Mouse (Mus musculus): Measurements from ENCODE around the gene Prkab2. TPM values are rescaled to one million over a fixed set of nuclear protein-coding genes. Genes with fewer than 3 reads are reported as not detected.
A peak's percentile ranks its signal among the peaks of the same experiment; 100 is the strongest.

Prkab2 gene
- total and polyA plus RNA-seq, 3 experiments = 3.3 to 7.0 TPM; not detected in 1

DNA sequence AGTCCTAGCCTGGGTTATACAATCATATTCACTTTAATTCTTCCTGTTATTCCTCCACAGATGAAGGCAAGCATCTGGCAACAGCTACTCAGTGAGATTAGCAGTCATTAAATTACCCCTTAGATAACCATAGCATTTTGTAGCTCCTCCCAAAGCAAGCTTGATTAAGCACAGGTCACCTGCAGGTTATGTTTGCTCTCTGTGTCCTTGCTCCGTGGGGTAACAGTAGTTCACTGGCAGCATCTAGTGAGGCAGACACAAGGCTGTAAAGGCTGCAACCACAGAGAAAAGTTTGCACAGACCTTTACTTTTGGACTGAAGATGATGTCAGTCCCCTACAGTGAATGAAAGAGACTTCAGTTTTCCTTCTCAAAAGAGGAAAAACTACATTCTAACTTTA is 42.8 kb upstream of the Prkab2 start:
- H3K4me1 ChIP-seq (ENCODE audit: control insufficient read depth in 1 of 2, insufficient read depth in 2 of 2, low read length in 2 of 2) = peaks cover 3 to 10% of the 10 kb centered on the region in 2 experiments; a peak in 3 of 4 replicates
- no peaks in the 10 kb centered on the region; the same call in 1 of the 2 replicates for H3K79me2 ChIP-seq (ENCODE audit: control insufficient read depth, insufficient read depth, low read length, poor library complexity)
- H3K9ac ChIP-seq (ENCODE audit: control insufficient read depth, low read depth, low read length, poor library complexity, severe bottlenecking) = no peak overlapping the region
- H3K36me3 ChIP-seq (ENCODE audit: control insufficient read depth in 1 of 2, insufficient read depth in 2 of 2, low read length in 2 of 2) = peaks cover 0 to 9% of the 10 kb centered on the region in 2 experiments; a peak in 2 of 4 replicates
- peaks cover 6% of the 10 kb centered on the region in 2 experiments; a peak in 3 of 4 replicates for H3K27me3 ChIP-seq (ENCODE audit: control insufficient read depth in 1 of 2, insufficient read depth in 2 of 2, low read length in 2 of 2)
- TF ChIP-seq GATA1 (IDR thresholded peaks at IDR 0.05; ENCODE audit: low read depth, low read length) = 0 out of 2 replicates have a peak, but pooled peaks have one; percentile 18
- TF ChIP-seq E2F4 (IDR thresholded peaks at IDR 0.05; ENCODE audit: borderline replicate concordance, low read depth, low read length) = no peak
- H3K27ac ChIP-seq (ENCODE audit: control insufficient read depth, low read depth, low read length) = no peak overlapping the region
- H3K4me3 ChIP-seq (ENCODE audit: control insufficient read depth in 1 of 2, insufficient read depth in 1 of 2, low read depth in 2 of 2, low read length in 2 of 2) = no peak overlapping the region
- no peak for DNase-seq (ENCODE audit: low read depth, low spot score)
- no peaks in the 10 kb centered on the region for H3K9me3 ChIP-seq (replicated peaks; ENCODE audit: insufficient read depth, low read length)

DNA sequence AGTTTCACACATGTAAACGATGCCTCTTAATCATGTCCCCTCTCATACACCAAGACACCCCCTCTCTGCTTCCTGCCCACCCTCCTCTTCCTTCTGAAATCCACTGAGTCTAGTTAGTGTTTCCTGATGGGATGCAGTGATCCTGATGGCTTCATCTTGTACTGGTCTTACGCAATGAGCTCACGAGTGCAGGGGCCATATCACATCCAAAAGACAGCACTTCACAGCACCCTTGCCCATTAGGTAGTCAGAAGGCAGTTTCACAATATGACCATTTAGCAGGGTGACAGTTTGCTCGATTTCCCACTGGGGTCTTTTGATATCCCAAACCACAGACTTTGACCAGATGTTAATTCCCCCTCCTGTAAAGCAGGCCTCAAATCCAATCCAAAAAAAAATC is 42.1 kb upstream of the Prkab2 start:
- no peak for DNase-seq (ENCODE audit: low read depth, low spot score)
- TF ChIP-seq HCFC1 (IDR thresholded peaks at IDR 0.05; ENCODE audit: low read depth, low read length) (no peak), ELF1 (IDR thresholded peaks at IDR 0.05; ENCODE audit: low read depth, low read length) (no peak), POLR2AphosphoS2 (IDR thresholded peaks at IDR 0.05; ENCODE audit: low read length) (no peak), ETS1 (IDR thresholded peaks at IDR 0.05; ENCODE audit: low read depth, low read length) (no peak), ZNF384 (IDR thresholded peaks at IDR 0.05; ENCODE audit: low read depth, low read length) (no peak), RAD21 (IDR thresholded peaks at IDR 0.05; ENCODE audit: low read depth, low read length) (no peak), ZMIZ1 (IDR thresholded peaks at IDR 0.05; ENCODE audit: low read depth, low read length) (no peak), E2F4 (IDR thresholded peaks at IDR 0.05; ENCODE audit: borderline replicate concordance, low read depth, low read length) (no peak), SIN3A (IDR thresholded peaks at IDR 0.05; ENCODE audit: low read length) (no peak), BHLHE40 (IDR thresholded peaks at IDR 0.05; ENCODE audit: borderline replicate concordance, low read depth, low read length) (no peak), CHD2 (IDR thresholded peaks at IDR 0.05; ENCODE audit: low read length) (no peak), RCOR1 (IDR thresholded peaks at IDR 0.05; ENCODE audit: low read depth, low read length) (no peak)
- H3K4me3 ChIP-seq (ENCODE audit: control insufficient read depth in 1 of 2, insufficient read depth in 1 of 2, low read depth in 2 of 2, low read length in 2 of 2) = no peak overlapping the region
- H3K36me3 ChIP-seq (ENCODE audit: control insufficient read depth in 1 of 2, insufficient read depth in 2 of 2, low read length in 2 of 2) = peaks cover 0 to 5% of the 10 kb centered on the region in 2 experiments; a peak in 2 of 4 replicates
- no peak overlapping the region for H3K9ac ChIP-seq (ENCODE audit: control insufficient read depth, low read depth, low read length, poor library complexity, severe bottlenecking)
- peaks cover 6 to 8% of the 10 kb centered on the region in 2 experiments; a peak in 3 of 4 replicates for H3K27me3 ChIP-seq (ENCODE audit: control insufficient read depth in 1 of 2, insufficient read depth in 2 of 2, low read length in 2 of 2)
- no peak overlapping the region for H3K27ac ChIP-seq (ENCODE audit: control insufficient read depth, low read depth, low read length)
- H3K4me1 ChIP-seq (ENCODE audit: control insufficient read depth in 1 of 2, insufficient read depth in 2 of 2, low read length in 2 of 2) = peaks cover 3 to 5% of the 10 kb centered on the region in 2 experiments; a peak in 2 of 4 replicates
- no peaks in the 10 kb centered on the region for H3K79me2 ChIP-seq (ENCODE audit: control insufficient read depth, insufficient read depth, low read length, poor library complexity)
- H3K9me3 ChIP-seq (replicated peaks; ENCODE audit: insufficient read depth, low read length) = no peaks in the 10 kb centered on the region

All from MEL (cell line).